Mouse (Mus musculus) MEL (cell line): ENCODE data around the gene Arhgef9. TPM values are rescaled to one million over a fixed set of nuclear protein-coding genes. Genes with fewer than 3 reads are reported as not detected.
A peak's percentile ranks its signal among the peaks of the same experiment; 100 is the strongest.

Source experiments
- DNase-seq: peaks from one replicate; pipeline ENCODE4 v3.0.0; 2011; ENCODE audit warnings: low read depth, low spot score
- H3K27ac ChIP-seq: 2 replicates; pipeline ENCODE4 v1.5.1; 2012; ENCODE audit warnings: low read depth, mild to moderate bottlenecking, control low read depth, low read length, moderate library complexity; ENCODE audit not compliant: control insufficient read depth
- H3K27me3 ChIP-seq, 2 experiments: fragments of 150-350 bp in 1 of 2; sonication (generic) in 1 of 2; 2 replicates each; pipeline ENCODE4 v1.6.1; 2012; ENCODE audit warnings: low read length in 2 of 2, mild to moderate bottlenecking in 2 of 2, improper control_type of control experiment in 1 of 2, moderate library complexity in 1 of 2; ENCODE audit not compliant: insufficient read depth in 2 of 2, control insufficient read depth in 1 of 2
- H3K36me3 ChIP-seq, 2 experiments: 2 replicates each; pipeline ENCODE4 v1.6.1; 2012 to 2014; ENCODE audit warnings: low read length in 2 of 2, improper control_type of control experiment in 1 of 2, inconsistent platforms in 1 of 2, mild to moderate bottlenecking in 1 of 2; ENCODE audit not compliant: insufficient read depth in 2 of 2, control insufficient read depth in 1 of 2
- H3K4me1 ChIP-seq, 2 experiments: fragments of 150-350 bp in 1 of 2; sonication (generic) in 1 of 2; 2 replicates each; pipeline ENCODE4 v1.6.1; 2012; ENCODE audit warnings: low read length in 2 of 2, improper control_type of control experiment in 1 of 2, mild to moderate bottlenecking in 1 of 2; ENCODE audit not compliant: insufficient read depth in 2 of 2, control insufficient read depth in 1 of 2
- H3K4me3 ChIP-seq, 2 experiments: fragments of 150-350 bp in 1 of 2; sonication (generic) in 1 of 2; 2 replicates each; pipeline ENCODE4 v1.5.1; 2012; ENCODE audit warnings: low read depth in 2 of 2, low read length in 2 of 2, mild to moderate bottlenecking in 2 of 2, moderate library complexity in 2 of 2, control low read depth in 1 of 2, improper control_type of control experiment in 1 of 2; ENCODE audit not compliant: control insufficient read depth in 1 of 2, insufficient read depth in 1 of 2
- H3K79me2 ChIP-seq: 2 replicates; pipeline ENCODE4 v1.6.1; 2012; ENCODE audit warnings: mild to moderate bottlenecking, low read length, moderate library complexity; ENCODE audit not compliant: control insufficient read depth, poor library complexity, insufficient read depth
- H3K9ac ChIP-seq: 2 replicates; pipeline ENCODE4 v1.6.1; 2012; ENCODE audit warnings: low read depth, mild to moderate bottlenecking, control low read depth, low read length, moderate library complexity; ENCODE audit not compliant: control insufficient read depth, poor library complexity, severe bottlenecking
- H3K9me3 ChIP-seq: fragments of 150-350 bp; sonication (generic); replicated peaks from 2 replicates; pipeline ENCODE4 v1.6.1; 2012; ENCODE audit warnings: mild to moderate bottlenecking, low read length, improper control_type of control experiment, moderate library complexity; ENCODE audit not compliant: insufficient read depth
- CHD1 ChIP-seq: IDR thresholded peaks from 2 replicates; pipeline ENCODE4 v1.6.1; 2012; ENCODE audit warnings: low read depth, mild to moderate bottlenecking, inconsistent platforms, low read length, improper control_type of control experiment
- CHD2 ChIP-seq: IDR thresholded peaks from 2 replicates; pipeline ENCODE4 v1.6.1; 2011; ENCODE audit warnings: low read length, improper control_type of control experiment
- CTCF ChIP-seq, 3 experiments: IDR thresholded peaks in 2 of 3; conservative IDR thresholded peaks in 1 of 3; 2 replicates each; pipeline ENCODE4 v1.5.1; 2011 to 2012; ENCODE audit warnings: low read length in 3 of 3, low read depth in 2 of 3, mild to moderate bottlenecking in 2 of 3, improper control_type of control experiment in 1 of 3, inconsistent platforms in 1 of 3, mixed read lengths in 1 of 3, moderate library complexity in 1 of 3; ENCODE audit not compliant: control insufficient read depth in 1 of 3, insufficient read depth in 1 of 3, poor library complexity in 1 of 3, severe bottlenecking in 1 of 3
- EP300 ChIP-seq, 2 experiments: IDR thresholded peaks; 2 replicates each; pipeline ENCODE4 v1.6.1; 2011; ENCODE audit warnings: improper control_type of control experiment in 2 of 2, low read length in 2 of 2, low read depth in 1 of 2, mild to moderate bottlenecking in 1 of 2
- ETS1 ChIP-seq: IDR thresholded peaks from 2 replicates; pipeline ENCODE4 v1.6.1; 2012; ENCODE audit warnings: low read depth, mild to moderate bottlenecking, inconsistent platforms, low read length, improper control_type of control experiment, moderate library complexity
- KAT2A ChIP-seq: conservative IDR thresholded peaks from 2 replicates; pipeline ENCODE4 v1.6.1; 2012; ENCODE audit warnings: low read depth, low read length, improper control_type of control experiment, inconsistent platforms
- MAFK ChIP-seq: IDR thresholded peaks from 2 replicates; pipeline ENCODE4 v1.6.1; 2011; ENCODE audit warnings: low read depth, mild to moderate bottlenecking, low read length, improper control_type of control experiment, borderline replicate concordance
- MAZ ChIP-seq: IDR thresholded peaks from 2 replicates; pipeline ENCODE4 v1.6.1; 2012; ENCODE audit warnings: low read depth, mild to moderate bottlenecking, inconsistent platforms, low read length, improper control_type of control experiment
- POLR2A ChIP-seq, 2 experiments: IDR thresholded peaks; 2 replicates each; pipeline ENCODE4 v1.6.1; 2011 to 2012; ENCODE audit warnings: low read length in 2 of 2, mild to moderate bottlenecking in 2 of 2, control low read depth in 1 of 2, improper control_type of control experiment in 1 of 2, low read depth in 1 of 2, moderate library complexity in 1 of 2; ENCODE audit not compliant: control insufficient read depth in 1 of 2, insufficient read depth in 1 of 2, poor library complexity in 1 of 2
- POLR2AphosphoS2 ChIP-seq: IDR thresholded peaks from 2 replicates; pipeline ENCODE4 v1.6.1; 2011; ENCODE audit warnings: low read length, improper control_type of control experiment
- POLR2AphosphoS5 ChIP-seq: IDR thresholded peaks from 2 replicates; pipeline ENCODE4 v1.6.1; 2012; ENCODE audit warnings: low read depth, borderline replicate concordance, mild to moderate bottlenecking, inconsistent platforms, low read length, moderate library complexity, mixed read lengths
- RCOR1 ChIP-seq: IDR thresholded peaks from 2 replicates; pipeline ENCODE4 v1.6.1; 2012; ENCODE audit warnings: low read depth, mild to moderate bottlenecking, inconsistent platforms, low read length, improper control_type of control experiment
- TAL1 ChIP-seq: IDR thresholded peaks from 2 replicates; pipeline ENCODE4 v1.6.1; 2012; ENCODE audit warnings: mild to moderate bottlenecking, inconsistent platforms, low read length, moderate library complexity, mixed read lengths
- TCF12 ChIP-seq: IDR thresholded peaks from 2 replicates; pipeline ENCODE4 v1.6.1; 2014; ENCODE audit warnings: low read depth, mild to moderate bottlenecking, inconsistent platforms, low read length, improper control_type of control experiment, moderate library complexity
- UBTF ChIP-seq: IDR thresholded peaks from 2 replicates; pipeline ENCODE4 v1.6.1; 2012; ENCODE audit warnings: low read depth, mild to moderate bottlenecking, inconsistent platforms, low read length, improper control_type of control experiment, moderate library complexity, borderline replicate concordance; ENCODE audit not compliant: insufficient read depth
- USF1 ChIP-seq: IDR thresholded peaks from 2 replicates; pipeline ENCODE4 v1.6.1; 2014; ENCODE audit warnings: low read depth, mild to moderate bottlenecking, inconsistent platforms, low read length, improper control_type of control experiment, moderate library complexity
- USF2 ChIP-seq, 2 experiments: IDR thresholded peaks; 2 replicates each; pipeline ENCODE4 v1.6.1; 2011 to 2012; ENCODE audit warnings: improper control_type of control experiment in 2 of 2, low read length in 2 of 2, borderline replicate concordance in 1 of 2, inconsistent platforms in 1 of 2, low read depth in 1 of 2, mild to moderate bottlenecking in 1 of 2; ENCODE audit not compliant: insufficient read depth in 1 of 2
- ZKSCAN1 ChIP-seq: IDR thresholded peaks from 2 replicates; pipeline ENCODE4 v1.6.1; 2012; ENCODE audit warnings: low read depth, mild to moderate bottlenecking, inconsistent platforms, low read length, improper control_type of control experiment, moderate library complexity
- polyA plus RNA-seq, 2 experiments: library from polyadenylated mRNA; stranded (reverse) in 1 of 2; unstranded in 1 of 2; fragments of >175 nt in 1 of 2; fragments of >200 nt in 1 of 2; gene quantifications; 2 replicates each; pipeline versions ENCODE4 v1.2.1 to v1.2.4; 2012; ENCODE audit warnings: low replicate concordance in 2 of 2, low read depth in 1 of 2; ENCODE audit not compliant: insufficient read length in 2 of 2, insufficient read depth in 1 of 2, missing spikeins in 1 of 2
- total RNA-seq: library from RNA; depleted of rRNA; stranded (reverse); fragments of 300-350 nt; gene quantifications from 2 replicates; pipeline ENCODE4 v1.2.3, GENCODE M21; 2012

Arhgef9 gene
- total and polyA plus RNA-seq, 3 experiments: 0.08 TPM; not detected in 2

DNA sequence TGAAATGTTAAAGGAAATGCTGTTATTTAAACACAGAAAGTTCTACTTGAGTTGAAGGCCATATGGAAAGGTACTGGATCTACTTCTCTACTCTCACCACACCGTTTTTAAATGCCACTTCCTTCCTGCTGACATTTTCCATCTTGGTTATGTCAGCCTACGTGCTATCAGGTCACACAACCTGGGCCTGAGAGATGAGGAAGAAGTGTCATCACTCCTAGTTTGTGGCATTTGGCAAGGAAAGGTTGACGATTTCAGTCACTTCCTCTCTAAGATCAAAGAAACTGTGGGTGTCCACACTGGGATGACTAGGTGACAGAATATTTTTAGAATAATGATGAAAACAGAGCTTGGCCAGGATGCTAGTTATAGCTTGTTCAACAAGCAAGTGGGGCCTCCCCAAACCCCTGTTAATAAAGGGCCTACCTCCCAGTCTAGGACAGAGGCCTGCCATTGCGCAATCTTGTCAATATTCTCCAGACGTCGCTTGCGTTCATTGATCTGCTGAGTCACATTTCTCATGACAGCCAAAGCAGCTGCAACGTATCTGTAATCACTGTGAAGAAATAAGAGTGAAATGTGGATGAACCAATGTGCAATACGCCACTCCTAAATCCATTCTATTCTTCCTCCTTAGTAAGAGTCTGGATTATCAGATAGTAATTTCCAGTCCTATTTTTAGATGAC lies 119.5 kb downstream of the Arhgef9 start:
- peak; percentile 21 to 27; a peak in 2 of 4 replicates for TF ChIP-seq EP300 (IDR thresholded peaks at IDR 0.05; ENCODE audit: low read depth in 1 of 2, low read length in 2 of 2)
- no peak for TF ChIP-seq KAT2A
- TF ChIP-seq RCOR1: no peak
- no peak for TF ChIP-seq CHD1
- no peak for TF ChIP-seq MAZ
- no peak for TF ChIP-seq ETS1
- TF ChIP-seq POLR2AphosphoS5: no peak
- no peak for TF ChIP-seq MAFK
- no peak for TF ChIP-seq USF2 (IDR thresholded peaks at IDR 0.05; ENCODE audit: borderline replicate concordance in 1 of 2, insufficient read depth in 1 of 2, low read depth in 1 of 2, low read length in 2 of 2)
- TF ChIP-seq CTCF (IDR thresholded peaks at IDR 0.05 in 2 of 3, conservative IDR thresholded peaks at IDR 0.05 in 1 of 3; ENCODE audit: control insufficient read depth in 1 of 3, insufficient read depth in 1 of 3, low read depth in 2 of 3, low read length in 3 of 3, poor library complexity in 1 of 3, severe bottlenecking in 1 of 3): no peak
- TF ChIP-seq TCF12: no peak
- no peak for TF ChIP-seq UBTF
- no peak for TF ChIP-seq POLR2A (IDR thresholded peaks at IDR 0.05; ENCODE audit: control insufficient read depth in 1 of 2, insufficient read depth in 1 of 2, low read depth in 1 of 2, low read length in 2 of 2, poor library complexity in 1 of 2)
- no peak for TF ChIP-seq CHD2
- no peak for TF ChIP-seq ZKSCAN1
- 0 out of 2 replicates have a peak, but pooled peaks have one; percentile 5 for TF ChIP-seq TAL1
- H3K79me2 ChIP-seq: no peaks in the 10 kb centered on the region
- no peaks in the 10 kb centered on the region; a peak in 2 of 4 replicates for H3K4me1 ChIP-seq
- H3K36me3 ChIP-seq: no peaks in the 10 kb centered on the region
- no peak overlapping the region for H3K9ac ChIP-seq
- DNase-seq: peak; percentile 36
- H3K4me3 ChIP-seq: no peak overlapping the region
- H3K27me3 ChIP-seq: no peaks in the 10 kb centered on the region
- no peak overlapping the region for H3K27ac ChIP-seq
- H3K9me3 ChIP-seq: no peaks in the 10 kb centered on the region

DNA sequence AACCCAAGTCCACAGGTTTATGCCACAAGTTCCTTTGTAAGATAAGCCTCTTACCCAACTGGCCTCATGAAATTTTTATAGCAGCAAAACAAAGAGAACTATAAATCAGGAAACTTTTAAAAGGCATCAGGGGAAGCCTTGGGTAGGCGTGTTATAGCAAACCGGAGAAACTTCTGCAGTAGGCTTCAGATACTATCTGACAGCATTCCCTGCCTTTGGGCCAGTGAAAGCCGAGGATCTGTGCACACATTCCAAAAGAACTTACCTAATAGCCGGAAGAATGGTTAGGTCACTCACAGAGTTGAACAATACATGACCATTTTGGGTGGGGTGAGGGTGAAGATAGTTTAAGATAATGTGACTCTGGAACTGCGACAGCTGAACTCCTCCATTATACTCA lies 168.7 kb downstream of the Arhgef9 start:
- no peak overlapping the region for H3K9ac ChIP-seq
- DNase-seq: no peak
- no peak overlapping the region for H3K4me3 ChIP-seq
- H3K27me3 ChIP-seq: no peaks in the 10 kb centered on the region
- H3K27ac ChIP-seq: no peak overlapping the region
- H3K79me2 ChIP-seq: no peaks in the 10 kb centered on the region
- no peaks in the 10 kb centered on the region for H3K4me1 ChIP-seq
- no peak for TF ChIP-seq USF1
- no peak for TF ChIP-seq POLR2AphosphoS2
- no peaks in the 10 kb centered on the region for H3K9me3 ChIP-seq
- H3K36me3 ChIP-seq: no peaks in the 10 kb centered on the region
